Mouse (Mus musculus) midbrain, embryonic 14.5 days (tissue): Measurements from ENCODE around the gene Nktr. TPM values are rescaled to one million over a fixed set of nuclear protein-coding genes. Genes with fewer than 3 reads are reported as not detected.

ENCODE experiments used
- ATAC-seq: fragments of 200-750 bp; cut with Nextera tagmentation; 2 replicates; pipeline ENCODE4 v1.8.0; 2017; ENCODE audit warnings: moderate number of reproducible peaks, moderate library complexity; ENCODE audit not compliant: low FRiP score, low TSS enrichment
- DNase-seq: peaks from one replicate; pipeline ENCODE4 v3.0.0-alpha.2; 2015
- H3K27ac ChIP-seq: fragments of 300-500 bp; sonication (generic); replicated peaks from 2 replicates; pipeline ENCODE4 v1.5.1; 2014; ENCODE audit warnings: mild to moderate bottlenecking, low read depth, low read length, moderate library complexity
- H3K27me3 ChIP-seq: fragments of 300-500 bp; sonication (generic); 2 replicates; pipeline ENCODE4 v1.6.1; 2014; ENCODE audit warnings: low read length, control low read depth, mixed read lengths; ENCODE audit not compliant: control insufficient read depth, insufficient read depth
- H3K36me3 ChIP-seq: fragments of 300-500 bp; sonication (generic); 2 replicates; pipeline ENCODE4 v1.6.1; 2014; ENCODE audit warnings: low read length, control low read depth; ENCODE audit not compliant: control insufficient read depth, insufficient read depth
- H3K4me1 ChIP-seq: fragments of 300-500 bp; sonication (generic); 2 replicates; pipeline ENCODE4 v1.6.1; 2014; ENCODE audit warnings: mild to moderate bottlenecking, antibody characterized with exemption, low read length, control low read depth; ENCODE audit not compliant: control insufficient read depth, insufficient read depth
- H3K4me2 ChIP-seq: fragments of 300-500 bp; sonication (generic); 2 replicates; pipeline ENCODE4 v1.6.1; 2014; ENCODE audit warnings: mild to moderate bottlenecking, low read length, moderate library complexity
- H3K4me3 ChIP-seq: fragments of 300-500 bp; sonication (generic); replicated peaks from 2 replicates; pipeline ENCODE4 v1.5.1; 2014; ENCODE audit warnings: low read depth, low read length
- H3K9ac ChIP-seq: fragments of 300-500 bp; sonication (generic); replicated peaks from 2 replicates; pipeline ENCODE4 v1.6.1; 2014; ENCODE audit warnings: mild to moderate bottlenecking, low read length, moderate library complexity
- H3K9me3 ChIP-seq: fragments of 300-500 bp; sonication (generic); 2 replicates; pipeline ENCODE4 v1.6.1; 2016; ENCODE audit warnings: low read length, control low read depth, mixed read lengths; ENCODE audit not compliant: control insufficient read depth
- WGBS: fragments of 180-500 bp; shearing (Covaris S2); extraction: QIAGEN DNeasy Blood & Tissue Kit; methylation state at CpG from one replicate; pipeline ENCODE4 v1.1.7; 2014; 5-methylcytosine and 5-hydroxymethylcytosine counted together
- polyA plus RNA-seq: library from polyadenylated mRNA; unstranded; fragments of >200 nt; fragmentation: Nextera tagmentation; extraction: Ambion mirVana; gene quantifications from 2 replicates; pipeline ENCODE4 v1.2.1, GENCODE M21; 2014

Gene Nktr
- polyA plus RNA-seq, 1 experiment from 2014 or later, result 73.0 TPM

DNA sequence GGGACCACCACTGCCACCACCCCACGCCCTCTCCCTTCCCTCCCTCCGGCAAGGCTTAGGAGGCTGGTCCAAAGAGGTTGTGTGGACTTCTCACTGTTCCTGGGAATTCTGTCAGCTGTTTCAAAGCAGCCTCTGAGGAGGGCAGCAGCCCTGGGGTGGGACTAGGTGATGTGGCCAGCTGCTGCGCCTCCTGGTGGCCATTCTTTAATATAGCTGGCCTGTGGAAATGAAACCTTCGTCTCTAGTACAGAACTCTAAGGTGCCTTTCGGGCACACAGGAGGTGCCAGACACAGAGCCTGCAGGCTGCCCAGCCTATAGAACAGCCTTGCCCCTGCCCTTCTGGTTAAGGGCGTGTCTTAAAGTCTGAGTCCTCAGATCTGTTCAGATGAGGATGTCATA, 39.4 kb upstream of the Nktr start:
- peaks cover 32% of the 10 kb centered on the region for H3K36me3 ChIP-seq
- no peaks in the 10 kb centered on the region for H3K4me1 ChIP-seq
- no peak overlapping the region for H3K4me2 ChIP-seq
- no peak overlapping the region for H3K9ac ChIP-seq
- no peaks in the 10 kb centered on the region for H3K9me3 ChIP-seq
- no peak overlapping the region for H3K27ac ChIP-seq
- ATAC-seq, result peak; percentile 62; the same call in 1 of the 2 replicates
- peak; percentile 80 for DNase-seq
- H3K27me3 ChIP-seq, result no peaks in the 10 kb centered on the region
- H3K4me3 ChIP-seq, result no peak overlapping the region
- WGBS, result 21% methylated on average over 6 of the region's 6 CpGs

DNA sequence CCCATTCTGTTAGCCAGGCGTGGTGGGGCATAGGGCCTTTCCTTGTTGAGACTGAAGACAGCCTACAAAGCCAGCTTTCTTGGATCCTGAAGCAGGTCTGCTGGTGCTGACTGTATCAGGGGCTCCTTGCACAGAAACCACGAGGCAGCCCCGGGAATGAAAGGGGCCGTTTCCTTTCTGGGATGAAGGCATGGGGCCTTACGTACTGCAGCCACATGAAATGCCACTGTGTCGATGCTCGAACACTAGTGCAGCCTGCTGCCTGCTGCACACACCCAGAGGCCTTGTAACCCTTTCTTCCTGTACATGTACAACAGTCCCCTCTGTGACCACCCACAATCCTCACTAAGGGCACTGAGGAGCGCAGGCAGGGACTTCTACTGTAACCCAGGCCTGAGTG, 37.8 kb upstream of the Nktr start:
- DNase-seq, result no peak
- Histone ChIP-seq H3K4me2 (no peak overlapping the region), H3K9me3 (no peaks in the 10 kb centered on the region), H3K27ac (no peak overlapping the region), H3K4me1 (no peaks in the 10 kb centered on the region), H3K9ac (no peak overlapping the region), H3K4me3 (no peak overlapping the region), H3K36me3 (peaks cover 45% of the 10 kb centered on the region), H3K27me3 (no peaks in the 10 kb centered on the region)
- 85% methylated on average over 8 of the region's 8 CpGs for WGBS
- ATAC-seq, result no peak

DNA sequence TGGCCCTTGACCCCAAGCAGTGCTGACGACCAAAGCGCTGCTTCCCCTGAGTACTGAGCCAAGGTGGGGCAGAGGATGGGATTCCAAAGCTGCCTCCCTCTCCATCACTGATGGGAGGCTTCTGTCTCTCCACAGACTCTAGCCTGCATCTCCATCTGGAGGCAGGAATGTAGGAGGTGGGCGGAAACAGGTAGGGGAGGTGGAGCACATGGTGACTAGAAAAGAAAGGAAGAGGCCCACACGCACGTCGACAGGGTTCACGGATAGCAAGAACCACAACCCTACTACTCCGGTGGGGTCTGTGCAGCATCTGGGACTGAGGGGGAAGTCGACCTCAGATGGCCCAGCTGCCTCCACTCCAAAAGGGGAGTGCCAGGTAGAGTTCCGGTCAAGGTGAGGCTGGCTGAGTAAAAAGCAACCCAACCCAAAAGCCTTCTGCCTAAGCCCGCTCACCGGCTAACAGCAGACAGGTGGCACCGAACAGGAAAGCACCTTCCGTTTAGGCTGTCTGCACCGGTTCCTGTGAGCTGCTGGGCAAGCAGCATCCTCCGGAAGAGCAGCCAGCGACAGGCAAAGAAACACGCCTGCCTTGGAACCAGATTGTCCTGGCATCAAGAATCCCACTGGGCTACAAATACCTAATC, 36.8 kb upstream of the Nktr start:
- H3K27me3 ChIP-seq, result no peaks in the 10 kb centered on the region
- no peaks in the 10 kb centered on the region for H3K9me3 ChIP-seq
- no peaks in the 10 kb centered on the region for H3K4me1 ChIP-seq
- no peak overlapping the region for H3K27ac ChIP-seq
- H3K9ac ChIP-seq, result no peak overlapping the region
- 82% methylated on average over 18 of the region's 18 CpGs for WGBS
- DNase-seq (no peak), ATAC-seq (no peak)
- peaks cover 47% of the 10 kb centered on the region for H3K36me3 ChIP-seq
- no peak overlapping the region for H3K4me3 ChIP-seq
- no peak overlapping the region for H3K4me2 ChIP-seq

DNA sequence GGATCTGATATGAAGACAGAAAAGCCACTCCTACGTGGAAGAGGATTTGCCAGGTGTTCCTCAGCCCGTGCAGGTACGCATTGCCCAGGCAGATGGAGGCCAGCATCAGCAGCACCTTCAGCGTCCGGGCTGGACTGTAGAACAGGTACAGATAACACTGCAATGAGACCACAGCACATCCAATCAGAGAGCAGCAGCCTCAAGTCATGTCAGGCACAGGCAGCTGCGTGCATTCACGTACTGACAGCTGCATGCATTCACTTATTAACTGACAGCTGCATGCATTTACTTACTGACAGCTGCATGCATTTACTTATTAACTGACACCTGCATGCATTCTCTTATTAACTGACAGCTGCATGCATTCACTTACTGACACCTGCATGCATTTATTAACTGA, 34.3 kb upstream of the Nktr start:
- no peak overlapping the region for H3K4me3 ChIP-seq
- ATAC-seq (no peak), DNase-seq (no peak)
- H3K27ac ChIP-seq, result no peak overlapping the region
- no peak overlapping the region for H3K4me2 ChIP-seq
- H3K4me1 ChIP-seq, result peaks cover 5% of the 10 kb centered on the region
- H3K9ac ChIP-seq, result no peak overlapping the region
- H3K9me3 ChIP-seq, result no peaks in the 10 kb centered on the region
- peaks cover 64% of the 10 kb centered on the region for H3K36me3 ChIP-seq
- no peaks in the 10 kb centered on the region for H3K27me3 ChIP-seq
- WGBS, result 78% methylated on average over 7 of the region's 7 CpGs

DNA sequence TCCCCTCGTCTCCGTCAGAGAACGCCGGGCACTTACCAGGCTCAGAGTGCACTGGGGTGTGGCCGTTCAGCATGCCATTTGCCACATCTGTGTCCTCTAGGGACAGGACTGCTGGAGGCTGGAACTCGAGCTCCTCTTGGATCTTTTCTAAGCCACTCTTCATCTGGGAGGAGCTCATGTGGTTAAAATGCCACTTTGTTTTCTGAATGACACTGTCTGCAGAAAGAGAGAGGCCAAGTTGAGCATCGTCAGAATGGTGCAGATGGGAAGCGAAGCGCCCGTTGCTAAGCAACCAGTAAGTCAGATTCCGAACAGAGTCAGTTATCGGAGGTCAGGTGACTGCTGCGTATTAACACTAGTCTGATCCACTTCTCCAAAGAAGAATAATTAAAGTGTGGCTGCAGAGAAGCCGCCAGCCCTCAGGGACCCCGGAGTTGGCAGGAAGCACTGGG, 28.7 kb upstream of the Nktr start:
- H3K4me2 ChIP-seq, result peak overlapping the region; percentile 53
- 12% methylated on average over 15 of the region's 15 CpGs for WGBS
- H3K9me3 ChIP-seq, result no peaks in the 10 kb centered on the region
- H3K4me1 ChIP-seq, result peaks cover 21% of the 10 kb centered on the region
- DNase-seq, result peak; percentile 90
- peak overlapping the region; percentile 21; the same call in 1 of the 2 replicates for H3K9ac ChIP-seq
- ATAC-seq, result peak; percentile 88
- H3K36me3 ChIP-seq, result peaks cover 53% of the 10 kb centered on the region
- no peaks in the 10 kb centered on the region for H3K27me3 ChIP-seq
- H3K4me3 ChIP-seq, result peak overlapping the region; percentile 24
- peak overlapping the region; percentile 83 for H3K27ac ChIP-seq

DNA sequence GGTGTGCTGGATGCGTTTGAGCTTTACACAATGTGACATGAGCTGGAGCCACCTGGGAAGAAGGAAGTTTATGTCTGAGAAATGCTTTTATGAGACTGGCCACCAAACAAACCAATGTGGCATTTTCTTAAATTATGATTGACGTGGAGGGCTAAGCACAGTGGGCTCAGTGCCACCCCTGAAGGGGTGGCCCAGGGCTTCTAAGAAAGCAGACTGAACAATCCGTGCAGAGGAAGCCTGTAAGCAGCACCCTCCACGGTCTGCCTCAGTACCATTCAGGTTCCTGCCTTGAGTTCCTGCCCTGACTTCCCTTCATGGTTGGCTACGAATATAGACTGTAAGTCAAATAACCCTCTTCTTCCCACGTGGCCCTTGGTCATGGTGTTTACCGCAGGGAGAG, 28.2 kb upstream of the Nktr start:
- DNase-seq (no peak), ATAC-seq (peak; percentile 44; the same call in 1 of the 2 replicates)
- Histone ChIP-seq H3K27me3 (no peaks in the 10 kb centered on the region), H3K9me3 (no peaks in the 10 kb centered on the region), H3K4me2 (peak overlapping the region; percentile 53), H3K36me3 (peaks cover 53% of the 10 kb centered on the region), H3K4me3 (no peak overlapping the region), H3K4me1 (peaks cover 21% of the 10 kb centered on the region), H3K27ac (peak overlapping the region; percentile 83), H3K9ac (peak overlapping the region; percentile 21; the same call in 1 of the 2 replicates)
- 65% methylated on average over 7 of the region's 7 CpGs for WGBS

DNA sequence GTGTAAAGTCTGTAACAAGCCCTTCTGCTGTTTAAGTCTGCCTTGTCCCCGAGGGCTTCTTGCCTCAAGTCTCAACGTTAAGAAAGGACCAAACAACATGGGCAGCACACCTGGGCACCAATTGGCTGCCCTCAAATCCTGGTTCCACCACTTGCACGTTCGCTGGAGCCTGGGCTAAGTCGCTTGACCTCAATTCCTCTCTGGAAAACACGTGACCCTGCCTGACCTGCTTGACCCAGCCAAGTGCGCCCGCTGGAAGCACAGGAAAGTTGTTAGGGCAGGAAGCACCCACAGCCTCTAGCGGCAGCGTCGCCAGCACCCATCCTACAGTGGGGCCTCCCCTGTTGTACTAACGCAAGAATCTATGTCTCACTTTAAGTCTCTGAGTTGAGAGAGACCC, 24.2 kb upstream of the Nktr start:
- Histone ChIP-seq H3K4me1 (peaks cover 16% of the 10 kb centered on the region), H3K9ac (no peak overlapping the region), H3K4me2 (no peak overlapping the region), H3K36me3 (peaks cover 46% of the 10 kb centered on the region), H3K27me3 (no peaks in the 10 kb centered on the region), H3K27ac (no peak overlapping the region), H3K9me3 (no peaks in the 10 kb centered on the region), H3K4me3 (no peak overlapping the region)
- DNase-seq, result no peak
- 82% methylated on average over 12 of the region's 12 CpGs for WGBS
- ATAC-seq, result no peak

DNA sequence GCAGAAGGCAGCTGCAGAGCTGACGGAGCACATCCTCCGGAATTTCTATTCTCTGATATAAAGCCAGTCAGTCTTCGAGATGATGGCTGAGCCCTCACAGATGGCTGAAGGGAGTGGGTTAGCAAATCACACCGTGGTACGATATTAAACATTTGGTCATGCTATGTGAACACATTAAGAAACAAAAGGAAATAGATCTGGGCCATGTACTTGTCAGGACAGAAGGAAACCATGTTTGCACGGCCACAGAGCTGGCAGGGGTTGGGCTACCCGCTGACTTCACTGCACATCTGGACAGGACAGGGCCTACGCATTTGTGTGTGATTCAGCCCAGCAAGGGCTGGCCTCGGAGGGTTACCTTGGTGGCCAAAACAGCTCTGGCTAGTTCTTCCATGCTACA, 22.3 kb upstream of the Nktr start:
- H3K27ac ChIP-seq, result no peak overlapping the region
- DNase-seq, result no peak
- ATAC-seq, result no peak
- H3K4me2 ChIP-seq, result no peak overlapping the region
- H3K9me3 ChIP-seq, result no peaks in the 10 kb centered on the region
- H3K4me3 ChIP-seq, result no peak overlapping the region
- 86% methylated on average over 9 of the region's 9 CpGs for WGBS
- no peaks in the 10 kb centered on the region for H3K27me3 ChIP-seq
- no peak overlapping the region for H3K9ac ChIP-seq
- peaks cover 46% of the 10 kb centered on the region for H3K36me3 ChIP-seq
- H3K4me1 ChIP-seq, result no peaks in the 10 kb centered on the region
